Mouse (Mus musculus) retina, postnatal 7 days (tissue): ENCODE data around the gene Krt71.

Experiments used
- DNase-seq: peaks from one replicate; pipeline ENCODE4 v3.0.0-alpha.2; 2012; ENCODE audit warnings: low read depth, low spot score

Krt71 gene

DNA sequence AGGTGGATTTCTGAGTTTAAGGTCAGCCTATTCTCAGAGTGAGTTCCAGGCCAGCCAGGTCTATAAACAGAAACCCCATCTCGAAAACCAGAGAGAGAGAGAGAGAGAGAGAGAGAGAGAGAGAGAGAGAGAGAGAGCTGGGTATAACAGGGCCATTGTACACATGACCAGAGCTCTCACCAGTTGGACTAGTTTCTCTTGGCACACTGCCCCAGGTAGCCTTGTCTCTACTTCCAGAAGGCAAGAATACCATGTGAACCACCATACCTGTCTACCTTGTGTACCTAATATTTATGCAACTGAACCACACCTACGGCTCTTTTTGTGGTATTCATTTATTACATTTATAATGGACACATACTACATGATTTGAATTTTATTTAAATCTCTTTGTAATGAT lies 54.7 kb downstream of the Krt71 start:
- no peak for DNase-seq
